Mouse (Mus musculus): Measurements from ENCODE around the gene Pou4f2. TPM values are rescaled to one million over a fixed set of nuclear protein-coding genes. Genes with fewer than 3 reads are reported as not detected.

Pou4f2 gene
- polyA plus RNA-seq (2012), result not detected in 2 replicates

GRCm38 (mm10) chr8:78436071-78436651, at the start of gene Pou4f2:
Pou4f2 (minus strand) TSS chr8:78436645.

Other genes starting within 250 kb of the Pou4f2 start
- gene Ttc29, start 223.3 kb downstream of the Pou4f2 start, polyA plus RNA-seq (2012), result not detected in 2 replicates
- 101 and 104 TPM in 2 replicates for gene Rbmxl1, start 72.3 kb upstream of the Pou4f2 start, polyA plus RNA-seq (2012)
- 8.4 and 9.2 TPM in 2 replicates for gene Slc10a7, start 72.7 kb upstream of the Pou4f2 start, polyA plus RNA-seq (2012)

Data from megakaryocyte-erythroid progenitor cell, adult 5 weeks (primary cell).